Mouse (Mus musculus) hindlimb bud, embryonic 11.5 days (tissue): ENCODE measurements around the gene Mogat2.

Experiments
- DNase-seq: peaks from one replicate; pipeline ENCODE4 v3.0.0-alpha.2; 2012; ENCODE audit warnings: low read depth, low spot score; ENCODE audit errors: extremely low spot score

The Mogat2 gene

DNA sequence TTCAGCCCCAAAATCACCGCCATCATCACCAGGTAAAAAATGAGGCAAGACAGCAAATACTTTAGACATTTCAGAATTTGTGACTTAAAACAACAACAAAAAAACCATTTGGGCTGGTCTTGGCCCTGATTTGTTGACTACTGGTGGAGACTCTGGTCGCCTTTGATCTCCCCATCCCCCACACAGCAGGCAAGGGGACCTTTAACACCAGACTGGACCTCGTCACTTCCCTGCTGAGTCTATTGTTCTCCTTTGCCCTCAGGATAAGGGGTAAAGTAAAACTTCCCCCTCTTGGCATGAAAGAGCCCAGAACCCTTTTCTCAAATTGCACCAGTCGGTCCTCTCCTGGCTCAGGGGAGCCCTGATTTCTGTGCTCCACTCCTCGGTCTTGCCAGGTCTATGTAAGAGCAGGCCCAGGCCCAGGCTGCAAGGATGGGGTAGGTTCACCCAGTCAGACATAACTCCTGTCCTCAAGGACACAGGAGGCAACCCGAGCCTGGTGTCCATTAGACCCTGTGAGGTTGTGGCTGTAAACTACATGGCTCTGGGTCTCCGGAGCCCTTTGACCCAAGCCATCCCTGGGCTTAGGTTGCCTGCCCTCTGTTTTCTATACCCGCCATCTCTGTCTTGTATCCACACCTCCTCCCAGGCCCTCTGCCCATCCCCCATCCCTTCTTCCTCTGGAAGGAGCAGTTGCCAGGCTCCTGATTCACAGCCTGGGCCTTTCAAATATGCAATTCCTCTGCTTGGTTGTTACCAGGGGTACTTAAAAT lies 1.3 kb downstream of the Mogat2 start:
- no peak for DNase-seq

- no peak for DNase-seq
Measured at GRCm38 (mm10) chr7:99235657-99236056, 2.8 kb downstream of the Mogat2 start.

DNA sequence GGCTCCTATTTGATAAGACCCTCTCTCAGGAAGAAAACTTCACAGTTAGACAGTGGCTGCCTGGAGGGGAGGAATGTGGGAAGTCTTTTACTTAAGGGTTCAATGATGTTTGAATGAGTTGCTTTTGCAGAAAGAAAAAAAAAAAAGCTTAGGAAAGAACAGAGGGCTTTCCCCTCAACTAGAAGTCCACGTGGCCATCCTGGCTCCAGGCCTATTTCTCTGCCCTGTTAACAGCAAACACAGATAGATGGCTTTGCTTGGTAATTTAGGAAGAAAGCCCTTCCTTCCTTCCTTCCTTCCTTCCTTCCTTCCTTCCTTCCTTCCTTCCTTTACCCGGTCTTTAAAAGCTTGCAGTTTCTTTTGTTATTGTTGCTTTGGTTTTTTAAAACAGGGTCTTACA lies 3.5 kb downstream of the Mogat2 start:
- no peak for DNase-seq

DNA sequence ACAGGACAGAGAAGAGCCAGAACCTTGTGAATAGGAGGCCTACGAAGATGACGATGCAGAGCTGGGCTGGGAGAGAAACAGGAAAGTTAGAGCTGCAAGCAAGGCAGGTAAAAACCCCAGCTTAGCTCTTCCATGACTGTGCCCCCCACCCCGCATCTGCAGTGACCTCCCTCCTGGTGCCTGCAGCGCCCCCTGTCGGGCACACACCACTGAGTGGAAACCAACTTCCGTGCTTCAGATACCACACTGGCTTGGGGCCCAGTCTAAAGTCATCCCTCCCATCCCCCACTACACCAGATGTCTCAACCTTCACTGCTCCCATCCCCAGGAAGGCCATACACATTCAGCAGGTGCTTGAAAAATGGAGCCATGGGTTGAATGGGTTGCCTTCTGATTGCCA lies 5.8 kb downstream of the Mogat2 start:
- no peak for DNase-seq

GRCm38 (mm10) chr7:99230061-99230747 lies 8.2 kb downstream of the Mogat2 start:
- no peak for DNase-seq

GRCm38 (mm10) chr7:99229411-99229810 lies 9.0 kb downstream of the Mogat2 start:
- DNase-seq = no peak

DNA sequence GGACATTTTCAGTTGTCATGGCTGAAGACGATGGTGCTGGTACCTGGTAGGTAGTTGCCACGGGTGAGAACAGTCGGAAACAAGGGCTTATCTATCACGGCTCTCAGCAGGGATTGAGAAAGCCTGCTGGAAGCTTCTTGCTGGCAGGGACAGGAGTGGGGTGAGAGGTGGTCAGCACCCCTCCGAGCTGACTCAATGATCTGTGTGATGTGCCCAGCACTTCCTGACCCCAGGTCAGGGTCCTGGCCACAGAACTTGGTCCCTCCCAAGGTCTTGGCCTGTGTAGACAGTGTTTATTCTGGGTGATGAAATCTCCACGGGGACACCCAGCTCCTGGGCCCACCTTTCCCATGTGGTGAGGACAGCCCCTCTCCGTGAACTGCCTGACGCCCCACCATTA lies 9.6 kb downstream of the Mogat2 start:
- no peak for DNase-seq

DNA sequence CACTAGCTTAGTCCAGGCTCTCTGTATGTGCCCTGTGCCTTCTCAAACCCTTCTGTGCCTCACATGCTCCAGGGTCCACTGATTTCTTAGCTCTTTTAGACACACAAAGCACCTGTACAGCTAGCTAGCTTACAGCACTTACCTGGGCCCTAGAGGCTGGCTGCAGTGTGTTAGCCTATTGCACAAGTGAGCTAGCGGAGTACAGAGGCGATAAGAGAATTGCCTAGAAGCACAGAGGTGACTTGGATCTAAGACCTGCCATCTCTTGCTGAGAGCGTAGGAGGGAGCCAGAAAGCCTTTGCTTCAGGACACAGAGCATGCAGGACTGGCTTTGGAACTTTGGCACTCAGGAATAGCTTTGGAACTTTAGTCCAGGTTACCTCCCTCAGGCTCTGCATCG lies 11.2 kb downstream of the Mogat2 start:
- no peak for DNase-seq

- no peak for DNase-seq
Measured at GRCm38 (mm10) chr7:99226662-99227061, 11.8 kb downstream of the Mogat2 start.

GRCm38 (mm10) chr7:99225421-99225820 lies 13.0 kb downstream of the Mogat2 start:
- no peak for DNase-seq

- DNase-seq = no peak
Measured at GRCm38 (mm10) chr7:99224648-99225190, 13.7 kb downstream of the Mogat2 start.

DNA sequence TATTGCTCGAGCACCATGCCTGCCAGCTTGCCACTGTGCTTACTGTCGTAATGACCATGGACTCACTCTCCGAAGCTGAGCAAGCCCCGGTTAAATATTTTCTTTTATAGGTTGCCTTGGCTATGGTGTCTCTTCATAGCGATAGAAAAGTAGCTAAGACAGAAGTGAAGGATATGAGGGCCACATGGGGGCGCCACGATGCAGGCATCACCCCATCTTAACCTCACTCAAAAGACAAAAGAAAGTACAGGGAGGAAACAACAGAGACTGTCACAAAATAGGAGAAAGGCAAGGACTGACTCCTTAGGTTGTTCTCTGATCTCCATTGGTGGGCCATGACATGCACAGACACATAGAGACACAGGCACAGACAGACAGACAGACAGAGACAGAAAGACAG lies 14.2 kb downstream of the Mogat2 start:
- no peak for DNase-seq

DNA sequence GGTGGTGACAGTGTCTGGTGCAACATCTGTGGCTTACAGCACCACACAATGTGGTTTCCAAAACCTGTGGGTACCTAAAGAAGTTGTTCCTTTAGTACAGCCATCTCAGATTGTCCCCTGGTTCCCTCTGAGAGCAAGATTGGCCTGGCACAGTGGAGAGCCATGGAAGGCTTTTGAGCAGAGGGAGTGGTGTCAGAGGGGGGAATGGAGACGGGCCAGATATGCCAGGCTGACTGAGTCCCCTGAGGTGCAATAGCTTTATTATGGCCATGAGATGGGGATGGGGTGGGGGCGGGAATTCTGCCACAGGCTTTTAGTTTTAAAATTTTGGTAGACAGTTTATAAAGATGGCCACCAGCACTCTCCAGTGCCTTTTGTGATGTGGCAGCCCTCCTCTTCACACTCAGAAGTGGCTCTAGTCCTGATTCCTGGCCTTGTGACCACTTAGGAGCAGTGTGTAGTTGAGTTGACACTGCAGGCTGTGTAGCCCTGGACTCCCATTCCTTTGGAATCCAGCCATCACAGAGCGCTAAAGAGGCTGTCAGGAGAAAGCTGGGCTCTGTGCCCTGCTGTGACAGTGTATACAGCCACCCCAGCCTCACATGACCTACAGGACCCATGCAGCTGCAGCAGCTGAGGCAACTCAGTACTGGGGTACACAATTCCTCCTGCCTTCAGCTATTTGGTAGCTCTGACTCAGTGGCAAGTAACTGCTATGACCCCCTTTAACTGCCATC lies 20.9 kb downstream of the Mogat2 start:
- no peak for DNase-seq

DNA sequence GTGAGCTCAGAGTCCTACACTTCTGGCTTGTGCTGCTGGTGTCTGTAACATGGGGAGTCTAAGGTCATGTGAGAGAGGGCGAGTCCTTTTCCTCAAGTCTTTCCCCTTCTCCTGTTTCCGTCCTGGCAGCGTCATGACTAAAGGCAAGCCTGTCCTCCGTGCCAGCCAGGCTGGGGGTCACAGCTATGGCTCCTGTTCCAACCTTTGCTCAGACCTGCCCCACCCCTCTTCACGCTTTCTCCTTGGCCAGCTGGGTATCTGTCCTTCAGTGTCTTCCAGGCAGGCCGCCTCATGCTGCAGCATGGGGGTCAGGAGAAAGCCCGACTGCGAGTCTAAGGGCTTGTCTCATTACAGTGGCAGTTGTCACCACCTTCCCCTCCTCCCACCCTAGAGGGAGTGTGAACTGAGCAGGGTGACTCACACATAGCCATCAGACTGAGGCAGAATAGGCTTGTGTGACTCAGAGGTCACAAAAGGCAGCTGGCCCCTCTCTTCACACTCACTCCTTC lies 23.0 kb downstream of the Mogat2 start:
- DNase-seq = no peak

DNA sequence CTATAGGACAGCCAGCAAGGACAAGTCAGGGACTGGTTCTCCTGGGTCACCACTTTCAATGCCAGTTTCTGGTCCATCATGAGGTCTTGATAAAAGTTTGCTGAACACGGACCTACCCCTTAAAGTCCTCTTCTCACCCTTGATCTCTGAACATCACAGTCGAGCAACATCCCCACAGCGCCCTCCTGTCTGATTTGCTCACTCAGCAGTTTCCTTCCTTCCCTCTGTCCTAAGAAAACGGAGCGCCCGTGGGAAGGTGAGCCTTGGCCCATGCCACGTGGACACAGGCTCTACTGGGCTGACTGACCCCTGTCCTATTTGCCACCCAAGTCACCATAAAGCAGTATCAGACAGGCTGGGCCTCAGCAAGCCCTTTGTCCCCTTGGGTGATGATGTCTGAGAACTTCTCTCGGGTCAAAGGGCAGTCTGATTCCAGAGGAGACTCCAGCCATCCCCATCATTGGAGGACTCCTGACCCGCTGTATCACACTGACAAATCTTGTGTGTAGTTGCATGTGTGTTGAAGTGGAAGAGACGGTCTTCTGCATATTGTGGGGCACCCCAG lies 23.7 kb downstream of the Mogat2 start:
- DNase-seq = no peak

- no peak for DNase-seq
Measured at GRCm38 (mm10) chr7:99213686-99214085, 24.7 kb downstream of the Mogat2 start.

DNA sequence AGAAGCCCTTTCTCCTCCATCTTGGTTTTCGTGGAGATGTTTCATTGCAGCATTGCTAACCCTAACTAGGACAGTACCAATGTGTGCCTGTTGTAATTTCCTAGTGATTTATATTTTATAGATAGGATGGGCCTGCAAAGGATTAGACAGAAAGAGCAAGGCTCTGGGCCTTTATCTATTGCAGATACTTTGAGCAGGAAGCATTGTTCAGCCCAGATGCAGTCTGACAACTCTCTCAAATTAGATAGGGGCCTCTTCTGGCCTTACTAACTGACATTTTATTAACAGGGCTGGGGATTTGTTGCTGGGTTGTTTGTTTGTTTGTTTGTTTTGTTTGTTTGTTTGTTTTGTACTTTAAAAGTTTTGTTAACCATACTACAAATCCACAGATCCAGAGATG lies 25.4 kb downstream of the Mogat2 start:
- no peak for DNase-seq

DNA sequence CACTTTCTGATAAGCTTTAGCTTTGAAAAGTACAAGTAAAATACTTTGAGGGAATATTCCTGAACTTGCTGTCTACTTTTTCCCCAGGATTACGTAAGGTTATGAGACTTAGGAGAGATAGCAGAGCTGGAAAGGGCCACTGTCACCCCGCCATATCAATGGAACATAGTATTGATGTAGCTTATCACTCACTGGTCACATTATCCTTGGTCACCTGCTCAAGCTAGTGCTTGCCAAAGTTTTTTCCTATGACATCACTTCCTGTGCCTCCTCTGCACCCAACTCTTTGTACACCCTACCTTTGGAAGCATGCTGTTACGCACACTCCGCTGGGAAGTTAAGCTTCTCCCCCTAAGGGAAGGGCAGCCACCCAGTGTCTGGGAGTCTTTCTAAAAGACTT lies 29.7 kb downstream of the Mogat2 start:
- DNase-seq = no peak

- DNase-seq = no peak
Measured at GRCm38 (mm10) chr7:99206364-99206763, 32.1 kb downstream of the Mogat2 start.

- DNase-seq = no peak
Measured at GRCm38 (mm10) chr7:99202163-99202562, 36.3 kb downstream of the Mogat2 start.

GRCm38 (mm10) chr7:99200290-99200689 lies 38.1 kb downstream of the Mogat2 start:
- no peak for DNase-seq
